Mouse (Mus musculus) erythroid progenitor cell, adult 5-6 weeks (primary cell): ENCODE results near the gene Scml4. TPM values are rescaled to one million over a fixed set of nuclear protein-coding genes. Genes with fewer than 3 reads are reported as not detected.

Experiments used
- ATAC-seq: replicated peaks from 2 replicates; pipeline ENCODE4 v1.8.0; 2016; ENCODE audit warnings: moderate number of reproducible peaks, mild to moderate bottlenecking, moderate TSS enrichment, inconsistent platforms; ENCODE audit not compliant: poor library complexity, low FRiP score, severe bottlenecking
- total RNA-seq, 2 experiments: library from RNA; stranded (forward) in 1 of 2; stranded (reverse) in 1 of 2; fragments of 150-400 nt in 1 of 2; fragments of 186-747, 209-891 nt in 1 of 2; gene quantifications; 2 replicates each; pipeline versions ENCODE4 v1.2.3 to v1.2.4; 2015 to 2017; ENCODE audit warnings: low replicate concordance in 2 of 2

Scml4 gene
- total RNA-seq, 2 experiments from 2014 or later = 1.1 to 2.5 TPM

GRCm38 (mm10) chr10:42940193-42941050 lies 80.3 kb downstream of the Scml4 start:
- no peak for ATAC-seq

GRCm38 (mm10) chr10:42941278-42941677 lies 81.1 kb downstream of the Scml4 start:
- ATAC-seq = no peak

GRCm38 (mm10) chr10:42941697-42942221 lies 81.6 kb downstream of the Scml4 start:
- ATAC-seq = no peak

GRCm38 (mm10) chr10:42942300-42942699 lies 82.1 kb downstream of the Scml4 start:
- no peak for ATAC-seq

GRCm38 (mm10) chr10:42945316-42945715 lies 85.1 kb downstream of the Scml4 start:
- no peak for ATAC-seq

- ATAC-seq = no peak
Observed at GRCm38 (mm10) chr10:42947336-42947735, 87.2 kb downstream of the Scml4 start.

DNA sequence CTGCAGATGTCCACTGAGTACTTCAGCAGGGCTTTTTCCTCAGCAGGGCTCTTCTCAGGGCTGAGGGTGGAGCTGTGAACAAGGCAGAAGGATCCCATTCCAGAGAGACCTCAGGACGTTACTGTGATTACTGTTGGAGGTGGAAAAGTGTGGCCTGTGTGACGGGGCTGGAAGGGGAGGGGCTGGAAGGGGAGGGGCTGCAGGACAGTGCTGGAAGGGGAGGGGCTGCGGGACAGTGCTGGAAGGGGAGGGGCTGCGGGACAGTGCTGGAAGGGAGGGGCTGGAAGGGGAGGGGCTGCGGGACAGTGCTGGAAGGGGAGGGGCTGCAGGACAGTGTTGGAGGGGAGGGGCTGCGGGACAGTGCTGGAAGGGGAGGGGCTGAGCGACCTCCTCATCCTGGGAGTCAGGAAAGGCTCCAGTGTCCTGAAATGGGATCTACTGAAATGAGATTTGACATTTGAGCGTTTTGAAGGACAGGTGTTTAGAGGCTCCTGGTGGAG lies 90.1 kb downstream of the Scml4 start:
- ATAC-seq = no peak

GRCm38 (mm10) chr10:42951078-42952045 lies 91.2 kb downstream of the Scml4 start:
- ATAC-seq = no peak

GRCm38 (mm10) chr10:42952046-42952420 lies 91.9 kb downstream of the Scml4 start:
- no peak for ATAC-seq

DNA sequence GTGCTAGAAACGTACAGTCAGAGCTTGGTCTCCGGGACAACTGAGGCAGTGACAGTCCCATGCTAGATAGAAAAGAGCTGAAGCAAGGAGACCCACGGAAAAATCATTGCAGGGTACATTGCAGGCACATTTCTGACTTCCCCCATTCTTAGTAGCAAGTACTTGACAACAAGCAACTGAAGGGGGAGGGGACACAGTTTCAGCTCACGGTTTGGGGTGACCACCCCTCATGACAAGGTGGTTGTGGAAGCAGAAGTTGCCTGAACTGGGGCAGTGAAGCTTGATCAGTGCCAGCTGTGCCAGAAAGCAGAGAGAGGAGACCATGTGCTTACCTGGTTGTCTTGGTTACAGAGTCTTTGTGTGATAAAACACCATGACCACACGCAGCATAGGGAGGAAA lies 93.4 kb downstream of the Scml4 start:
- no peak for ATAC-seq

DNA sequence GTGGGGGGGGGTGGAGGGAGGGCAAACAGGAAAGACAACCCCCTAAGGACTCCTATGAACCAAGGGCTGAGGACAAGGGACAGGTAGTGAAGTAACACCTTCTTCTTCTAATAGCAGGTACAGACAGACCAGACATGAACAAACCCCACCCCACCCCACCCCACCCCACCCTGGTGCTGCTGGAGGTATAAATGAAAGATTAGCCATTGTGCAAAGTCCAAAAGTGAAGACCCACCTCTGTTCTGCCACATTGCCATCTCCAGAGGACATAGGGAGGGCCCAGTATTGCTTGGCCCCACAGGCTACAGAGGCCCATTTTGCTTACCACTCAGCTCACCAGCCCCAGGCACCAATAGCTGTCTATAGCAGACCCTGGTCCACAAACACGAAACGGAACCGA lies 95.0 kb downstream of the Scml4 start:
- no peak for ATAC-seq

- ATAC-seq = no peak
Observed at GRCm38 (mm10) chr10:42957881-42958651, 97.9 kb downstream of the Scml4 start.

DNA sequence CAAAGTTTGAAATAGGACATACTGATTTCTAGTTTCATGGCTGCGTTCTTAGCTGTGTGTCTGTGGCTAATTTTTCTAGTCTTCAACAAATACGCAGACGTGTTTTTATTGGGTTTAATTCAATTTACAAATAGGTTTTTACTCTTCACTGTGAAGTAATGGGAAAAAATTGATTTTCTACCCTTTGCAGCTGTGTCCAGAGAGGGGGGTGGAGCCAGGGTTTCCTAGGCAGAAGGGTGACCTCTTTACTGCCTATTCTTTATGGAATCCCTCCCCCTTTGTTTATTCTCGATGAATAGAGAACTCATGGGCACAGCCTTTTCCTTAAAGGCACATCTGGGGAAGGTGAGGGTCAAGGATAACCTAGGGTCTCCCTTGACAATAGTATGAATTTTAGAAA lies 98.5 kb downstream of the Scml4 start:
- no peak for ATAC-seq

GRCm38 (mm10) chr10:42961771-42962170 lies 101.6 kb downstream of the Scml4 start:
- no peak for ATAC-seq

- no peak for ATAC-seq
Observed at GRCm38 (mm10) chr10:42962181-42962601, 102.0 kb downstream of the Scml4 start.

GRCm38 (mm10) chr10:42962655-42963054 lies 102.5 kb downstream of the Scml4 start:
- peak; percentile 34; the same call in 1 of the 2 replicates for ATAC-seq

DNA sequence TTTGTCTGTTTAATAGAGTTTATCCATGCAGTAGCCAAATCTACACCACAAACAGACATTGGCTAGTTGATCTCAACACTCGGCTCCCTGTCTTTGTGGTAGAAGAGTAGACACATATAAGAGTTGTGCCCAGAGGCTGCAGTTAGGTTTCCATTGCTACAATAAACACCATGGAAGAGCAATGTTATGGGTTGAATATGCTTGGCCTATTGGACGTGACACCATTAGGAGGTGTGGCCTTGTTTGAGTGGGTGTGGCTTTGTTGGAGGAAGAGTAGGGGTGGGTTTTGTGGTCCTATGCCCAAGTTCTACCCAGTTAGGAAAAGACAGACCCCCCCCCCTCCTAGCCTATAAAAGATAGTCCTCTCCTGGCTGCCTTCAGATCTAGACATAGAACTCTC lies 102.9 kb downstream of the Scml4 start:
- no peak for ATAC-seq

GRCm38 (mm10) chr10:42968332-42968731 lies 108.2 kb downstream of the Scml4 start:
- ATAC-seq = no peak

DNA sequence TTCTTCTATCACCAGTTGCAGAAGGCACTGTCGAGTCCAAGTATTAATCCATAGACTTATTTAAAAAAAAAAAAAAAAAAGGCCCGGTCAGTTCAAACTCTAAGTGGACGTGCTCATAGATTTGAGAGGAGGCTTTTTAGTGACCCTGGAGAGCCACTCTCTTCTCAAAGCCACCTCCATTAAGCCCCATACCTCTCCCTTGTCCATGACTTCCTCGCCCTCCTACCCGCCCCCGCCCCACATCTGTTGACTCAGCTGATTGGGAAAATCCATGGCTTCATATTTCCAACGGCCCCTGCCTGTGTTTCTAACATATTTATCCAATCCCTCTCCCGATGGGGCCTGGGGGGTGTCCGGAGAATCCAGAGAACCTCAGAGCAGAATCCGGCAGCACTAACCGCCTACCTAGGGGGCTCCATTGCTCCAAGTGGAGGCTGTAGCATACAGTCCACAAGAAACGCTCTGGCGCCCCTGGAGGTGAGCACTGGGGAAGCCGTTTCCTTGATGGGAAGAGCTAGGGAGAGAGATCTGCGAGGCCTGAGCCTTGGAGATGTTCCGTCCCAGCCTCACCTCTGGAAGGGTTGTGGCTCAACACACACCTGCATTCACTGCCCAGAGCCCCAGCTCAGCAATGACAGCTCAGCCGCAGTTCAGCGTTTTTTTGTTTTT lies 112.5 kb downstream of the Scml4 start:
- no peak for ATAC-seq
